Mouse (Mus musculus): ENCODE data around the gene Zyg11a. TPM values are rescaled to one million over a fixed set of nuclear protein-coding genes. Genes with fewer than 3 reads are reported as not detected.
"Not testable (repeated sequence)": the region's sequence is repeated elsewhere in the genome, so short reads cannot be mapped to it uniquely, and the experiment has no call there.

The Zyg11a gene
- not detected for total RNA-seq (2021)
- long read RNA-seq, experiment 1, result 0 reads
- long read RNA-seq, experiment 2, result 0 reads

GRCm38 (mm10) chr4:108217332-108218179 lies at the start of gene Zyg11a:
Gene Zyg11a (minus strand): TSS chr4:108218048.
- no peak for DNase-seq (ENCODE audit: low spot score in 2 of 2)

- no peak for DNase-seq (ENCODE audit: low spot score in 2 of 2)
Observed at GRCm38 (mm10) chr4:108265774-108266173, 47.9 kb upstream of the Zyg11a start.

- DNase-seq (ENCODE audit: low spot score in 2 of 2), result no peak
Observed at GRCm38 (mm10) chr4:108253317-108253716, 35.5 kb upstream of the Zyg11a start.

- DNase-seq (ENCODE audit: low spot score in 2 of 2), result no peak
Observed at GRCm38 (mm10) chr4:108250501-108250900, 32.7 kb upstream of the Zyg11a start.

GRCm38 (mm10) chr4:108249314-108249713 lies 31.5 kb upstream of the Zyg11a start:
- no peak for DNase-seq (ENCODE audit: low spot score in 2 of 2)

- no peak for DNase-seq (ENCODE audit: low spot score in 2 of 2)
Observed at GRCm38 (mm10) chr4:108233654-108234053, 15.8 kb upstream of the Zyg11a start.

GRCm38 (mm10) chr4:108225341-108225872 lies 7.6 kb upstream of the Zyg11a start:
- no peak for DNase-seq (ENCODE audit: low spot score in 2 of 2)

GRCm38 (mm10) chr4:108222507-108222906 lies 4.7 kb upstream of the Zyg11a start:
- DNase-seq (ENCODE audit: low spot score in 2 of 2), result no peak

GRCm38 (mm10) chr4:108219019-108219418 lies 1.2 kb upstream of the Zyg11a start:
- no peak for DNase-seq (ENCODE audit: low spot score in 2 of 2)

- DNase-seq (ENCODE audit: low spot score in 2 of 2), result no peak
Observed at GRCm38 (mm10) chr4:108213023-108213422, 4.8 kb downstream of the Zyg11a start.

- DNase-seq (ENCODE audit: low spot score in 2 of 2), result no peak
Observed at GRCm38 (mm10) chr4:108204629-108205028, 13.2 kb downstream of the Zyg11a start.

GRCm38 (mm10) chr4:108199236-108199635 lies 18.6 kb downstream of the Zyg11a start:
- no peak for DNase-seq (ENCODE audit: low spot score in 2 of 2)

GRCm38 (mm10) chr4:108196277-108196855 lies 21.5 kb downstream of the Zyg11a start:
- DNase-seq (ENCODE audit: low spot score in 2 of 2), result peak; percentile 8 to 12

GRCm38 (mm10) chr4:108192821-108193323 lies 25.0 kb downstream of the Zyg11a start:
- DNase-seq (ENCODE audit: low spot score in 2 of 2), result no peak

- no peak for DNase-seq (ENCODE audit: low spot score in 2 of 2)
Observed at GRCm38 (mm10) chr4:108182278-108182677, 35.6 kb downstream of the Zyg11a start.

GRCm38 (mm10) chr4:108168056-108168455 lies 49.8 kb downstream of the Zyg11a start:
- DNase-seq (ENCODE audit: low spot score in 2 of 2), result no peak

GRCm38 (mm10) chr4:108166874-108167273 lies 51.0 kb downstream of the Zyg11a start:
- no peak for DNase-seq (ENCODE audit: low spot score in 2 of 2)

- peak; percentile 8 to 13 for DNase-seq (ENCODE audit: low spot score in 2 of 2)
Observed at GRCm38 (mm10) chr4:108165152-108165895, 52.5 kb downstream of the Zyg11a start, which contains the start of gene Echdc2. Gene Echdc2 (plus strand): TSS chr4:108165437.

GRCm38 (mm10) chr4:108163291-108163690 lies 54.6 kb downstream of the Zyg11a start:
- no peak for DNase-seq (ENCODE audit: low spot score in 2 of 2)

GRCm38 (mm10) chr4:108161936-108162335 lies 55.9 kb downstream of the Zyg11a start:
- no peak for DNase-seq (ENCODE audit: low spot score in 2 of 2)

GRCm38 (mm10) chr4:108155141-108155540 lies 62.7 kb downstream of the Zyg11a start:
- DNase-seq (ENCODE audit: low spot score in 2 of 2), result not testable (repeated sequence)

Data from layer of hippocampus, postnatal 14 days (tissue).